Mouse (Mus musculus) liver (tissue): ENCODE results near the gene Mndal.
"Not testable (repeated sequence)": the region's sequence is repeated elsewhere in the genome, so short reads cannot be mapped to it uniquely, and the experiment has no call there.

Experiments used
- DNase-seq: peaks from one replicate; pipeline ENCODE4 v3.0.0-alpha.2; 2020; ENCODE audit warnings: mixed read lengths

Gene Mndal

GRCm38 (mm10) chr1:173941924-173942779 is at the start of gene Mndal, which contains the start of gene Ifi203:
Mndal (minus strand) TSS chr1:173942491.
Ifi203 (minus strand) TSS chr1:173942672.
- DNase-seq = not testable (repeated sequence)

- not testable (repeated sequence) for DNase-seq
Observed at GRCm38 (mm10) chr1:173982694-173983305, 40.5 kb upstream of the Mndal start, which contains the start of gene Ifi202b. Ifi202b (minus strand) TSS chr1:173982744.

GRCm38 (mm10) chr1:173981038-173981437 is 38.7 kb upstream of the Mndal start:
- not testable (repeated sequence) for DNase-seq

DNA sequence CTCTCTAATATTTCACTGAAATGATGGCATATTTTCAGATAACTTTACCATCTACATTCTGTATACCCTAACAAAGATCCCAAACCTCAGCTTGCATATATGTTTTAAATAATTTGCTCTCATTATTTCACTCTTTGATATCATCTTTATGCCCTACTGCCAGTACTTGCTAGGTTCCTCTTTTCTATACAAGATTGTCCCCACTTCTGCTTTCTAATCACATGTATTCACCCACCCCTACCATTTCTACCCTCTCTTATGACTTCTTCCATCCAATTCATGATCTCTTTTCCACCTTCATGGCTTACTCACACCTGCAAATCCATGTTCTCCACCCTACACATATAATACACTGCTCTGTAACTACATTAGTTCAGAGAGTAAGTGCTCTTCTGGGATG is 35.3 kb upstream of the Mndal start:
- DNase-seq = no peak

DNA sequence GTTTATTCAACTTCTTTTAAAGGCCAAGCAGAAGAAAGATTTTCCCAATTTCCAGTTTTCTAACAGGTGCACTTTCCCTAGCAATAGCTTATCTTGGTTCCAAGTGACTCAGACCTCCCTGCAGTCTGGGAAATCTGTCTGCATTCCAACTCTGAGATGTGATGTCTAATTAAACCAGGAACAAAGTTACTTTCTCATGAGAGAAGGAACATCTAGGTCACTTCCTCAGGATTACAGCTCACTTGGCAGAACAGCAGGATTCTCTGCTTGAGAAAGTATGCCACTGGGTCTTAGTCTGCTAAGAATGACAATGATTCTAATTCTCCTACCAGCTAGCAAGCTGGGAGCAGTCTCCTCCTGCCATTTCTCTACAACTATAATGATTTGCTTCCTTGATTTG is 30.8 kb upstream of the Mndal start:
- no peak for DNase-seq

DNA sequence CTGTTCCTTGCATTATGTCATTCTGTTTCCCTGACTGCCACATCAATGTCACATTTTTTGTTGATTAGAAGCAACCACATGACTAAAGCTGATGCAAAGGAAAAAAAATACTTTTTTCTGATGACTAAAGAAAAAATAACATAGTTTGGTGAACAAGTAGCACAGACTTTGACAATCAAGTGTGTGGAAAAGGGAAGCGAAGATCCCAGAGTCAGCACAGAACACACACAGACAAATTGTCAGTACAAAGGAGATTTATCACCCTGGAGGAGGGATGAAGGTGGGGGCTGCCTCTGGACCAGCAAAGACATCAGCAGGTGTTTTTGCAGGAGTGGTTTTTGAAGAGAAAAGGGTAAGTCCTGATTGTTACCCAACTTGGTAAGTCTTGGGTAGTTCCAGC is 19.2 kb upstream of the Mndal start:
- DNase-seq = not testable (repeated sequence)

DNA sequence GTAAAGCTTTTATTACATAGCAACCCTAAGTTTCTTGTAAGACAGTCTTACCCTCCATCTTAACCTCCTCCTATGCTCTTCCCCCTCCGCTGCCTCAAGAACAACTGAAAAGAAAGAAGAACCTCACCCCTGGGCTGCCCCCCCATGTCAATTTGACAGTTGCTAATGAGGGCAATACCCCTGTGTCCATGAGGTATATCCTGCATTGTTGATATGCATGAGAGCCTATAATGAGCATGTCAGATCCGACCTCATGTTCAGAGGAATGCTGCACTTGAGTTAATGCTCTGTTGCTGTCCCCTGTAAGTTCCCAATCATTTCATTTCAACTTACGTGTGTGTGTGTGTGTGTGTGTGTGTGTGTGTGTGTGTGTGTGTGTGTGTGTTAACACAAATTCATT is 17.7 kb upstream of the Mndal start:
- not testable (repeated sequence) for DNase-seq

- not testable (repeated sequence) for DNase-seq
Observed at GRCm38 (mm10) chr1:173955839-173956527, 13.7 kb upstream of the Mndal start.

DNA sequence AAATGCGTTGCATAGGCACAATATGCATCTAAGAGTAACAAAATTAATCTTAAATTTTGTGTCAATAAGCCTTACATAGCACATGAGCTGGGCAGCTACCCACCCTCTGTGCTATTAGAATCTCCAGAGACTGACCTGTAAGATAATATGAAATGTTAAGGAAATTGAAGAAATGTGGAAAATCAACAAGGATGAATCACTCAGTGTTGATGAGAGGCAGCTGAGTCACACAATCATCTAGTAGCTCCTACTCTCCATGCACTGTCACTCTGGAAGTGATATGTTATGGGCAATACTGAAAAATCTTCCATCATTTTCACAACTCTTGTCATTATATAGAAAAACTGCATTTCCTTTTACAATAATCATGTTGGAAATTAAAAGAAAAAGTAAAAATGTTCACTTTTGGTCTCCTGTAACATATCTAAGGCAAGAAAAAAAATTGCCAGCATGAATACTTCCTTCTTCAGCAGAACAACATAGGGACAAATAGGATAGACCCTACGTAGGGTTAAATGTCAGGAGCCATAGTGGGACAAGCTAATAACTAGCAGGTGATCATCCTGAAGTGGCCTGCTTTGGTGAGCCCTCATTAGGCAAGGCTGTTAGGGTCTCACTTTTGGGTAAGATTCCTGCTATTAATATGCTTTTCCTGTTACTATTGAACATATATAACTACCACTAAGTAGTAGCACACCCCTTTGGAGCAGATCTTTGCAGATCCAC is 12.9 kb upstream of the Mndal start:
- no peak for DNase-seq

DNA sequence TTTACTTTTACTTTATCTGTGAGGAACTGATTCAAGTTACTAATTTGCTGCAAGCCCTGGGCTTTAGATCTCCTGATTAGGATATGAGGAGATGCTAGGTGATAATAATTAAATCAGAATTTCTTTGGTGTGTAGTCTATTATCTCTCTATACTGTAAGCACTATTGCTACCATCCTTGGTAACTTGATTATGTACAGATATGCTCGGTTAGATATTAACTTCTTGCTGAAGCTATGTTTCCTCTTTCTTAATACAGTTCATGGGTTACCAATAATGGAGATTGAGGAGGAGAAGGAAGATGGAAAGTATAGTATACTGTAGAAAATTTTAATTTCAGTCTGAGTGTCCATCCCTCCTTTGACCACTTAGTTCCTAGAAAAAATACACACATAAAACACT is 11.3 kb upstream of the Mndal start:
- no peak for DNase-seq

GRCm38 (mm10) chr1:173949044-173949443 is 6.8 kb upstream of the Mndal start:
- DNase-seq = not testable (repeated sequence)

- not testable (repeated sequence) for DNase-seq
Observed at GRCm38 (mm10) chr1:173942780-173943066, 432 bp upstream of the Mndal start.

- DNase-seq = not testable (repeated sequence)
Observed at GRCm38 (mm10) chr1:173941522-173941921, 769 bp downstream of the Mndal start.

- not testable (repeated sequence) for DNase-seq
Observed at GRCm38 (mm10) chr1:173919279-173919678, 23.0 kb downstream of the Mndal start.

GRCm38 (mm10) chr1:173914559-173914958 is 27.7 kb downstream of the Mndal start:
- DNase-seq = no peak

DNA sequence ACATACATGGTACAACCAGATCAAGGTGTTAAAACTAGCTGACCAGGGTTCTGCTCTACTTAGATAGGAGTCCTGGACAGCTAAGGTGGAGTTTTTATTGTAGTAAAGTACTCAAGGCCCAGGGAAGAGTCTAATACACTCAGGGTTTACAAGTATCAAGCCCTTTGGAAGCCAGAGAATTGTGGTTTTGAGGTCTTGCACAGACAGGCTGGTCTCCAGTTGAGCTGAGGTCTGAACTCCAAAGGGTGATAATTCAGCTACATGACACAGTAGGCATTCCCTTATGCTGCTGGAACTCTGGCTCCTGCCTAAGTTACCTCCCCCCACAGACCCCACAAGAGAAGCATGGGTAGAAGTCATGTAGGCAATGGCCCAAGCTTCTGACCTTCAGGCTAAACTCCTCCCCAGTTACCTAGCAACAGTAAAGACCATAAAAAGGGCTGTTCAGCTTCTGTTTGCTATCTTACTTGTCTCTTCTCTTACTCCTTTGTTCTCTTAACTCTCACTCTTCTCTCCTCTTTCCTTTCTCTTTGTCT is 29.0 kb downstream of the Mndal start:
- DNase-seq = not testable (repeated sequence)

DNA sequence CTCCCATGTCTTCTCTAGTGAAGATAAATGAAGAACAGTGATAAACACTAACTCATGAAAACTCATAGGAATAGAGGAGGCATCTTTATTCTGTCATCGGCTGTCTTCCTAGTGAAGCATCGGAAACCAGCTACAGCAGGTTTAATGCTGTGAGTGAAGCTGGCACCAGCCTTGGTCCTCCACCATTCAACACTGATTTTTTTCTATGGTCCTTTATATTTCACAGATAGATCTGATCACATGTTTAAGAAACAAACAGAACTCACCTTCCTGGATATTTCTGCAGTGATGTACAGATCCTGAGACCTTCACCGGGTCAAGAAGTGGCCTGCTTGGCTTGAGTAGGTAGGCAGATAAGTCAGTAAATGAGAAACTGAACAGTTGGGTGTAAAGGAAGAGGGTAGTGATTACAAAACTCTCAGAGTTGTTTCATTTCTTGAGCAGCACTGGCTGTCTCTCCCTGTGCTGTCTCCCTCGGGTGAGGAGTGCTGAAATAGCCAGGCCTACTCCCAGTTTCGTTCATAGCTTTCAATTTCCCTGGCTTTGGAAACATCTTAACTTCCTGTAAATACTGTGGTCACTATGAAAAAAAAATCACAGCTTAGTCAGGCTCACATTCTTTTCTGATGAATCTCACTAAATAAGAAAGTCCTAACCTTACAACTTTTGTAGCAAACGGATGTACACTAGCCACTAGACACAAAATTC is 29.6 kb downstream of the Mndal start, which contains the start of gene Ifi211:
Gene Ifi211, minus strand, starts transcription at position 499 of the 708 bp plus-strand sequence.
- not testable (repeated sequence) for DNase-seq

GRCm38 (mm10) chr1:173911808-173912464 is 30.4 kb downstream of the Mndal start:
- no peak for DNase-seq

DNA sequence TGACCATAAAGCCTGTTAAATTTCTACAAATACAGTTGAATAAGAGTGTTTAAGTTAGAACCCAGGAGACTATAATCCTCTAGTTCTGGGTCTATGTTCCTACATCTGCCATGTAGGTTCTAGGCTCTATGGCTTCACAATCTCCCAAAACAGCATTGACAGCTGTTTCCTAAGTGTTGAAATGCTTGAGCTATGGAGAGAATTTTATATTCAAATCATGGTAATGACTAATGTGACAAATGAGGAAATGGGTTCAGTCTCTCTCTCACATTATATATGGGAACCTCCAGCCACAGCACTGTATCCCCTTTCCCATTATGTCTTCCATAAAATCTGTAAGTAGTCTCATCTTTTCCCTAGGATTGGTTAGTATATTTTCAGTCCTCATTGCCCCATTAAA is 33.9 kb downstream of the Mndal start:
- DNase-seq = not testable (repeated sequence)

GRCm38 (mm10) chr1:173905885-173906284 is 36.4 kb downstream of the Mndal start:
- DNase-seq = not testable (repeated sequence)

GRCm38 (mm10) chr1:173889741-173890140 is 52.5 kb downstream of the Mndal start:
- not testable (repeated sequence) for DNase-seq
